Mouse (Mus musculus) myocyte (in vitro differentiated cells): ENCODE measurements at regions not wholly inside any gene's neighbourhood (a gene's known extent, or its start where the extent isn't known, plus 50 kb on each side); places are given as distances from the start of the nearest gene placed in this dataset.

Experiments
- H3K27me3 ChIP-seq: one replicate; pipeline ENCODE4 v1.6.1; 2011; ENCODE audit not compliant: control insufficient read depth, insufficient read depth, insufficient read length
- H3K36me3 ChIP-seq: one replicate; pipeline ENCODE4 v1.6.1; 2011; ENCODE audit not compliant: control insufficient read depth, insufficient read depth
- H3K4me2 ChIP-seq: one replicate; pipeline ENCODE4 v1.6.1; 2011; ENCODE audit warnings: low read depth, control low read depth
- H3K4me3 ChIP-seq: one replicate; pipeline ENCODE4 v1.5.1; 2011; ENCODE audit warnings: mild to moderate bottlenecking, control low read depth, moderate library complexity
- H3K79me2 ChIP-seq: one replicate; pipeline ENCODE4 v1.6.1; 2011; ENCODE audit not compliant: control insufficient read depth, insufficient read depth
- H3ac ChIP-seq: one replicate; pipeline ENCODE4 v1.6.1; 2011; ENCODE audit not compliant: control insufficient read depth, insufficient read length
- CEBPB ChIP-seq: IDR thresholded peaks from 2 replicates; pipeline ENCODE4 v1.6.1; 2011; ENCODE audit warnings: mild to moderate bottlenecking, moderate library complexity; ENCODE audit not compliant: poor library complexity, insufficient read depth, severe bottlenecking
- E2F4 ChIP-seq: IDR thresholded peaks from one replicate; pipeline ENCODE4 v1.6.1; 2011; ENCODE audit warnings: mild to moderate bottlenecking, control low read depth, moderate library complexity; ENCODE audit not compliant: insufficient read depth
- MAX ChIP-seq: IDR thresholded peaks from one replicate; pipeline ENCODE4 v1.6.1; 2011; ENCODE audit warnings: low read depth, mild to moderate bottlenecking, control low read depth
- MYOD1 ChIP-seq, 3 experiments: IDR thresholded peaks; one replicate each; pipeline ENCODE4 v1.6.1; 2011; ENCODE audit warnings: control low read depth in 2 of 3, low read depth in 2 of 3, mild to moderate bottlenecking in 2 of 3, moderate library complexity in 1 of 3; ENCODE audit not compliant: insufficient read length in 2 of 3, control insufficient read depth in 1 of 3
- MYOG ChIP-seq, 3 experiments: IDR thresholded peaks; one replicate each; pipeline ENCODE4 v1.6.1; 2011; ENCODE audit warnings: control low read depth in 2 of 3, low read depth in 2 of 3, mild to moderate bottlenecking in 2 of 3; ENCODE audit not compliant: insufficient read length in 2 of 3, control insufficient read depth in 1 of 3, insufficient read depth in 1 of 3
- POLR2A ChIP-seq: IDR thresholded peaks from one replicate; pipeline ENCODE4 v1.6.1; 2011; ENCODE audit warnings: low read depth, mild to moderate bottlenecking, control low read depth, moderate library complexity; ENCODE audit not compliant: insufficient read length
- POLR2AphosphoS2 ChIP-seq: IDR thresholded peaks from one replicate; pipeline ENCODE4 v1.6.1; 2011; ENCODE audit warnings: low read depth, control low read depth; ENCODE audit not compliant: insufficient read length
- REST ChIP-seq: IDR thresholded peaks from one replicate; pipeline ENCODE4 v1.6.1; 2011; ENCODE audit warnings: mild to moderate bottlenecking, control low read depth, moderate library complexity; ENCODE audit not compliant: insufficient read depth, insufficient read length
- SRF ChIP-seq: IDR thresholded peaks from one replicate; pipeline ENCODE4 v1.6.1; 2011; ENCODE audit warnings: low read depth; ENCODE audit not compliant: control insufficient read depth, insufficient read length
- TCF12 ChIP-seq: IDR thresholded peaks from one replicate; pipeline ENCODE4 v1.6.1; 2011; ENCODE audit warnings: mild to moderate bottlenecking, control low read depth; ENCODE audit not compliant: poor library complexity, insufficient read depth, severe bottlenecking
- TCF3 ChIP-seq: IDR thresholded peaks from one replicate; pipeline ENCODE4 v1.6.1; 2011; ENCODE audit warnings: low read depth, control low read depth; ENCODE audit not compliant: insufficient read length
- USF1 ChIP-seq: IDR thresholded peaks from one replicate; pipeline ENCODE4 v1.6.1; 2011; ENCODE audit warnings: low read depth, mild to moderate bottlenecking, control low read depth, moderate library complexity

DNA sequence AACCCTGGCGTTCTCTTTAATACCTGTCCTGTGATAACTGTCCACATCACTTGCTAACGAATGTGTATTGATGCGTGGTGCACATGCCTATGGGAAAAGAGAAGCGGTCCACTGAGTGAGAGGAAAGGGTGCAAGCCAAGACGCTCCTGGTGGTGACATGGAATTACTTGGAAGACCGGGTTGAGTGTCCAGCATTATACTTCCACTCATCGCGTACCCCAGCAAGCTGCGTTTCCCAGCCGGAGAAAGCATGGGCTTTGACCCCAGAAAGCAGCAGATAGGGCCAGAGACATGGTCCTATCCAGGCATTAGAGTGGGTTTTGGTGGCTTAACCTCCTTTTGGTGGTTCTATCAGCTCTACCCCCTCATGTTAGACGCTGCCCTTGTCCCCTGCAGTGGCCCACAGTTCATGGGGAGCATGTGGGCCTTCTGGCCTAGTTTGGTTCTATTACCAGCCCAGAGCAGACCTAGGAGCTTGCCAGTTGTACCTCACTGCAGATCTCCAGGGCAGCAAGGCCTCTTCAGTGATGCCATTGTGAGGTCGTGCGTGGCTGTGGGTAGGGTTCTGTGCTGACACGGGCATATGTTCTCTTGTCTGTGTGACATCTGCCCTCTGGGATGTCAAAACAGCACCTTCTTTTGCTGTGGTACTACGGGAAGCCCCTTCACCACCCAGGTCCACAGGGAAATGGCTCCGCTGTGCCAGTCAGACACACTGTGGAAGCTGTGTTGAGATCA lies 903.3 kb upstream of the Car8 start:
- Histone ChIP-seq H3K27me3 (no peaks in the 10 kb centered on the region), H3K36me3 (no peaks in the 10 kb centered on the region), H3K79me2 (no peaks in the 10 kb centered on the region), H3K4me3 (no peak overlapping the region), H3ac (no peak overlapping the region), H3K4me2 (no peak overlapping the region)
- TF ChIP-seq MYOD1 (IDR thresholded peaks at IDR 0.05; ENCODE audit: control insufficient read depth in 1 of 3, insufficient read length in 2 of 3, low read depth in 2 of 3) (no peak), POLR2AphosphoS2 (no peak), POLR2A (no peak), REST (no peak)

GRCm38 (mm10) chr4:9140691-9141090 lies 901.9 kb upstream of the Car8 start:
- Histone ChIP-seq H3K27me3 (no peaks in the 10 kb centered on the region), H3K36me3 (no peaks in the 10 kb centered on the region), H3ac (no peak overlapping the region), H3K4me2 (no peak overlapping the region), H3K79me2 (no peaks in the 10 kb centered on the region), H3K4me3 (no peak overlapping the region)
- TF ChIP-seq CEBPB (no peak), TCF3 (no peak), USF1 (no peak), TCF12 (no peak), MYOG (IDR thresholded peaks at IDR 0.05; ENCODE audit: control insufficient read depth in 1 of 3, insufficient read depth in 1 of 3, insufficient read length in 2 of 3, low read depth in 2 of 3) (no peak), POLR2A (no peak), E2F4 (no peak)

DNA sequence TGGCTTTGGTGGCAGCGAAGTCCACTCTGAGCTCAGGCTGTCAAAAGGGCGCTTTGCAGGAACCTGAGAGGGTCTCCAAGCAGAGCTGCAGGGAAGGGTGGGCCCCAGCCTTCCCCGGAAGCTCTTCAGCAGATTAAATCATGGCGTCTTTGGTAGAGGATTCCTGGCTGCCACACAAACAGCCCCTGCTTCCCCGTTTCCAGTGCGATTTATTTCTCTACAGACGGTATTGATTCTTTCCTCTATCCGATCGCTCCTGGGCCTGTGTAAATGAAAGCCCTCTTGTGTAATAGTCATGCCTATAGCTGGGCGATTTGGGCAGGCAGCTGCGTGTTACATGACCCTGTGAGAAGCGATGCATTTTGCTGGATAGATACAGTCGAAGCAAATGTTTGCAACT lies 897.8 kb upstream of the Car8 start:
- H3ac ChIP-seq = no peak overlapping the region
- no peak overlapping the region for H3K4me2 ChIP-seq
- no peaks in the 10 kb centered on the region for H3K27me3 ChIP-seq
- no peak overlapping the region for H3K4me3 ChIP-seq
- TF ChIP-seq TCF12 (no peak), CEBPB (no peak), REST (no peak), MYOD1 (IDR thresholded peaks at IDR 0.05; ENCODE audit: control insufficient read depth in 1 of 3, insufficient read length in 2 of 3, low read depth in 2 of 3) (no peak), POLR2AphosphoS2 (no peak), E2F4 (no peak), TCF3 (no peak), POLR2A (no peak), MAX (no peak), MYOG (IDR thresholded peaks at IDR 0.05; ENCODE audit: control insufficient read depth in 1 of 3, insufficient read depth in 1 of 3, insufficient read length in 2 of 3, low read depth in 2 of 3) (no peak), USF1 (no peak), SRF (no peak)
- H3K36me3 ChIP-seq = no peaks in the 10 kb centered on the region
- H3K79me2 ChIP-seq = no peaks in the 10 kb centered on the region

- no peaks in the 10 kb centered on the region for H3K36me3 ChIP-seq
- H3K4me3 ChIP-seq = no peak overlapping the region
- peak overlapping the region; percentile 80 for H3K4me2 ChIP-seq
- H3ac ChIP-seq = no peak overlapping the region
- H3K27me3 ChIP-seq = no peaks in the 10 kb centered on the region
- no peaks in the 10 kb centered on the region for H3K79me2 ChIP-seq
- no peak for TF ChIP-seq TCF12
These were observed 897.3 kb upstream of the Car8 start for GRCm38 (mm10) chr4:9136188-9136569.

DNA sequence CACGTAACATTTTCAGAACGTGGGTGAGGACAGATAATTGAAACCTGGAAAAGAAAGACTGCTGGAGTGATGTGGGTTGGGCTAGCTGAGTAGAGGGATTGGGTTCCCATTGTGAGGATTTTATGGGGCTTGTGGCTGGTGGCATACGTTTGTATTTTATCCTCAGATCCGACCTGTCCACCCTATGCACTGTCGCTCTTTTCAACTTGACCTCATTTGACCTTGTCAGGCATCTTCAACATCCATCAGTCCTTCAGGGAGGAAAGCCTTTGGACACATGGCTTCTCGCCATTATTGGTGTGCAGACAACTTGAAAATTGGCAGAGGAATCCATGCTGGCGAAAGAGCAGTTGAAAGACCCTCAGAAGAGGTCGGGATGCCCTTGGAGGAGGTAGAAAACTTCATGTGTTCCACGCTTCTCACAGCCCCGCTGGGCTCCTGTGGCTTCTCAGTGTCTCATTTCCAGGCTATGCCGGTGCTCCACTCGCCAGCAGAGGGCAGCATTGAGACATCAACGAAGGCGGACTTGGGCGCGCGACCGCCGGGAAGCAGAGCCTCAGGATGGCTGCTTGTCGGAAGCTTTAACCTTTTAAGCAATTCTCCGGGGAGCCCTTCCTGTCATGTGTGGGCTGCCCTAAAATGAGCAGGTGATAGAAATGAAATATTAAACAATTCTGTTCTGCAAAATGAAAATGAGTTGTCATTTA lies 896.8 kb upstream of the Car8 start:
- no peak overlapping the region for H3ac ChIP-seq
- H3K4me2 ChIP-seq = peak overlapping the region; percentile 80
- no peaks in the 10 kb centered on the region for H3K36me3 ChIP-seq
- TF ChIP-seq POLR2A (no peak), E2F4 (no peak), SRF (peak; percentile 57), POLR2AphosphoS2 (no peak), USF1 (no peak)
- no peaks in the 10 kb centered on the region for H3K79me2 ChIP-seq
- H3K27me3 ChIP-seq = no peaks in the 10 kb centered on the region
- no peak overlapping the region for H3K4me3 ChIP-seq

DNA sequence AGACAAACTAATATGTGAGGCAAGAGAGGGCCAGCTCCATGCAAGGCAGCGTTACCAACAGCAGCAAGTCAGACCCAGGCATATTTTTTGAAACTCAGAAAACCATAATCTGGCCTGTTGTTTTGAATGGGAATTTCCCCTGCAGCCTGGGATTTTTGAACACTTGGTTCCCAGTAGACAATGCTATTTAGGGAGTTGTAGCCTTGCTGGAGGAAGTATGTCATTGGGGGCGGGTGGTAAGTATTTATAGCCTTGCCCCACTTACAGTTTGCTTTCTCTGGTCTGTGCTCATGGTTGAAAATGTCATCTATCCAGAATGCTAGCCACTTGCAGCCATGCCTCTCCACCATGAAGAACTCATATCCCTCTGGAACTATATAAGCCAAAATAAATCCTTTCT lies 894.9 kb upstream of the Car8 start:
- no peak overlapping the region for H3K4me2 ChIP-seq

More for the DNA sequence above, 894.9 kb upstream of the Car8 start:
- TF ChIP-seq POLR2AphosphoS2 (no peak), E2F4 (no peak), REST (no peak), MAX (no peak), SRF (no peak), MYOG (IDR thresholded peaks at IDR 0.05; ENCODE audit: control insufficient read depth in 1 of 3, insufficient read depth in 1 of 3, insufficient read length in 2 of 3, low read depth in 2 of 3) (no peak), POLR2A (no peak), CEBPB (no peak), USF1 (no peak), MYOD1 (IDR thresholded peaks at IDR 0.05; ENCODE audit: control insufficient read depth in 1 of 3, insufficient read length in 2 of 3, low read depth in 2 of 3) (no peak), TCF12 (no peak), TCF3 (no peak)
- no peak overlapping the region for H3ac ChIP-seq
- no peaks in the 10 kb centered on the region for H3K79me2 ChIP-seq
- no peaks in the 10 kb centered on the region for H3K36me3 ChIP-seq
- no peaks in the 10 kb centered on the region for H3K27me3 ChIP-seq
- no peak overlapping the region for H3K4me3 ChIP-seq
